Mouse (Mus musculus) stomach, adult 2 months (tissue): Measurements from ENCODE around the gene Snrnp27. TPM values are rescaled to one million over a fixed set of nuclear protein-coding genes. Genes with fewer than 3 reads are reported as not detected.

ENCODE experiments used
- polyA plus RNA-seq: library from polyadenylated mRNA; depleted of rRNA; stranded (reverse); fragments of >200 nt; gene quantifications from 2 replicates; pipeline ENCODE4 v1.2.3, GENCODE M21; 2012; rRNA removed

Gene Snrnp27
- 1.4 and 2.9 TPM in 2 replicates for polyA plus RNA-seq

DNA sequence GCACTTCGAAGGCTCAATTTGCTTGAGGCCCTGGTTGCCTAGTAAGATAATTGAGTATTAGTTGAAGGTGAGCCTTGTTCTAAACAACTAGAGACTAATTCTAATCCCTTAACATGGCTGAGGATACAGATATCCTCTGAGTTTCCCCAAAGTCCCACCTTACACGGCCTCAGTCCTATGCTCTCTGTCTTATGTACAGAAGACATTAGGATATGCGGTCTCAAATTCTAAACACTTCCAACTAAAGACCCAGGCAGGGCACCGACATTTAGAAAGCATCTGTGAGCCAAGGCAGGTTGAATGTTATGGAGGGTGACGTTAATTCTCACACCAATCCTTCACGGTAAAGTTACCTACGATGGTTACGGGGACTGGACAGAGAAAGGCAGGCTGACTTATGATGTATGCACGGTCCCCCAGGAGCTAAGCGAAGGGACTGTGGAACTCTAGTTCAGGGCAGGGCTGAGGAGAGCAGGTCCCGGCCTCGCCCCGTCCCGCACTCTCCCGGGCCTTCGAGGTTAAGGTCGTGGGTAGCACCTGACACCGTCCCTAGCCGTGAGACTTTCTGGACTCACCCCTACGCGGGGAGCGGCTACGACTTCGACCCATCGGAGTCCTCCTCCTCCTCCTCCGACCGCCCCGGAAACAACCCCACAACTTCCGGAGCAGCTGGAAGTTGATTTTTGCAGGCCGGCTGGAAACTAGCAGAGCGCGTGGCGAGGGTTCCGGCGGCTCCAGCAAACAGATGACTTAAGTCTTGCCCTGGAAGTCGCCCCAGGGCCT is at the start of gene Snrnp27:
Snrnp27 (minus strand) TSS at position 651 of the 783 bp plus-strand sequence.

DNA sequence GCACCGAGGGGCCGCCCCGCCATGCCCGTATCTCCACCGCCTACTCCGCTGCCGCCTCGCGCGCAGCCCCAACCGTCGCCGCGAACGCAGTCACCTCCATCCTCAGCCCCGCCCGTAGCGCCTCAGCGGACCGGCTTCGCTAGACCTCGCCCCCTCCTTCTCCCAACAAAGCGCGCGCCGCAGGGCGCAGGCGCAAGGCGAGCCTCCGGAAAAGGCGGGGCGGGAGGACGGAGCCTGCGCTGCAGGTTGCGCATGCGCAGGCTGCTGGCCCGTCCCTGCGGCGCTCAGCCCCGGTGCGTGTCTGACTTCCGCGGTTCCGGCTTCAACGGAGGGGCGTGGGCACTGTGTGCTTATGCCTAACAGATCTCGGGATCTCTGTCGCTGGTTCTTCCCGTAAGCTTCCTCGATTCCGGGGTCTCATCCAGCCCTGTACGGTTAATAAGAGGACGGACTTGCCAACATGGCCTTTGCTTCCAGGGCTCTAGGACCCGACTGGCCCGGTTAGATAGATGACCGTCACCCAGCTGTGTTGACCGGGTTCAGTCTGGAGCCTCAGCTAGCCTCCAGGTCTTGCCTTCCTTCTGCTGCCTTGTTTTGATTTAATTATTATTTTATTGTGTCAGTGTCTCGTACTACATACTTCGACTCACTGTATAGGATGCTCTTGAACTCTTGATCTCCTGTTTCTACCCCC is 49.0 kb upstream of the Snrnp27 start, which contains the start of gene Gmcl1:
Gmcl1 (minus strand) TSS at position 201 of the 694 bp plus-strand sequence.

GRCm38 (mm10) chr6:86668580-86669239 is 15.6 kb downstream of the Snrnp27 start, which contains the start of gene Mxd1:
Mxd1 (minus strand) TSS chr6:86669161.

DNA sequence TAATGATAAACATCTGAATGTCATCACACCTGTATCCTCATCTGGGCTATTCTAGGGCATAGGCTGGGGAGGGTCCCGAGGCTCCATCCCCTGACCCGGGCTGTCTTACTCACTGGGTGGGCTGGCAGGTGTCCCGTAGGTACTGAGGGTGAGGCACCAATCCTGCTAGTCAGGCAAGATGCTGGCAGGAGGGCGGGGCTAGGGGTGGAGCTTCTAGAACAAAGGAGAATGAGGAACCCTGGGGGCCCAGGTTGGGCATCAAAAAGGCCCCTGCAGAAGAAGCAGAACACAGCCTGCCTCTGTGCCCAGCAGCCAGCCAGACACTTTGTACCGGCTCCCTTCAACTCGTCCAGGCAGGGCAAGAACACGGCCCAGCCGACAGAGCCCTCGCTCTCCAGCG is 56.4 kb downstream of the Snrnp27 start, which contains the start of gene Asprv1:
Asprv1 (plus strand) TSS at position 219 of the 400 bp plus-strand sequence.

Other genes with a start within 250 kb of the Snrnp27 start
- gene C87436, start 246.1 kb downstream of the Snrnp27 start, polyA plus RNA-seq = 1.8 and 2.6 TPM in 2 replicates
- gene Pcbp1, start 158.2 kb downstream of the Snrnp27 start, polyA plus RNA-seq = 149 and 169 TPM in 2 replicates
- 127 and 206 TPM in 2 replicates for gene Asprv1, start 56.4 kb downstream of the Snrnp27 start, polyA plus RNA-seq
- 24.7 and 27.2 TPM in 2 replicates for gene Mxd1, start 15.4 kb downstream of the Snrnp27 start, polyA plus RNA-seq
- gene Gmcl1, start 48.9 kb upstream of the Snrnp27 start, polyA plus RNA-seq = 4.4 and 6.2 TPM in 2 replicates
- gene Anxa4, start 109.1 kb upstream of the Snrnp27 start, polyA plus RNA-seq = 20.6 and 36.0 TPM in 2 replicates
- gene Aak1, start 165.0 kb upstream of the Snrnp27 start, polyA plus RNA-seq = 4.3 and 8.8 TPM in 2 replicates